Mouse (Mus musculus): ENCODE data around the gene Cdc42ep1. TPM values are rescaled to one million over a fixed set of nuclear protein-coding genes. Genes with fewer than 3 reads are reported as not detected.

Gene Cdc42ep1
- polyA plus RNA-seq, 1 experiment from 2014 or later, result 12.6 TPM

DNA sequence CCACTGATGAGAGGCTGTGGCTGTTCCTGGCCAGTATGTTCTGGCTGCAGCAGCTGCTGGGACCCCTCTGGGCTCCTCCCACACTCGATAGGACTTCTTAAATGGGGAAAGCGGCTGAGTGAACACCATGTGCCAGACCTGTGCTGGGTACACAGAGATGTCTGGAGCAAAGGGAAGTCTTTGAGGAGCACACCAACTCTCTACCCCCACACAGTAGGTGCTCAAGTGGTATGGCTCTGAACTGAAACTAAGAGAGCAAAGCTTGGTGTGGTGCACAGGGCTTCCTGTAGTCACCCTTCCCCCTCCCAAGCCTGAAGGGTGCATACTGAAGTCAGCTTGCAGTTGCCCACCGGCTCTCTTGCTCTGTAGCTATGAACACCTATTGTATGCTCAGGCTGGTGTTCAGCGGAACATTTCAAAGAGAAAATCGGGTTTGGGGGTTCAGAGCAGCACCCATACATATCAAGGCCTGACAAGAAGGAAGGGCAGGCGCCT lies 56.1 kb downstream of the Cdc42ep1 start:
- H3K4me3 ChIP-seq (ENCODE audit: low read depth, low read length), result peak overlapping the region; percentile 83; the same call in 1 of the 2 replicates
- 31% methylated on average over 6 of the region's 6 CpGs for WGBS (ENCODE audit: insufficient replicate concordance)
- H3K27ac ChIP-seq (ENCODE audit: low read depth), result peak overlapping the region; percentile 84
- H3K4me1 ChIP-seq (ENCODE audit: insufficient read depth), result peaks cover 73% of the 10 kb centered on the region
- ATAC-seq, result no peak
- no peak for DNase-seq
- no peaks in the 10 kb centered on the region for H3K9me3 ChIP-seq (ENCODE audit: low read length)
- no peaks in the 10 kb centered on the region for H3K27me3 ChIP-seq (ENCODE audit: insufficient read depth, low read length)
- peak overlapping the region; percentile 46 for H3K9ac ChIP-seq (replicated peaks)
- peak overlapping the region; percentile 99 for H3K4me2 ChIP-seq (ENCODE audit: low read depth, low read length)
- H3K36me3 ChIP-seq (replicated peaks; ENCODE audit: insufficient read depth, low read length), result peaks cover 13% of the 10 kb centered on the region
- peak; percentile 16; the same call in 1 of the 2 replicates for TF ChIP-seq EP300 (IDR thresholded peaks at IDR 0.05; ENCODE audit: low read depth)
- TF ChIP-seq CTCF (IDR thresholded peaks at IDR 0.05; ENCODE audit: low read depth), result no peak

DNA sequence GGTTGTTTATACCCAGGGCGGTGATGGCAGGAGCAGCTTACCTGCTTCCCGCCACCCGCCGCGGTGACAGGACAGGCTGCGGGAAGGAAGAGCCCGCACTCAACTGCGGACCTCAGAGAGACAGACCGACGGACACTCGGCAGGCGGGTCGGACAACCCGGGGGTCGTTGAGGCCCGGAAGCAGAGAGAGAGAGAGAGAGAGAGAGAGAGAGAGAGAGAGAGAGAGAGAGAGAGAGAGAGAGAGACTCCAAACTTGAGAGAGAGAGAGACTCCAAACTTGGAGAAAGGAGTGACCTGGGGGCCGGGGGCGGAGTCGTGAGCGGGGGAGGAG lies 57.0 kb downstream of the Cdc42ep1 start, which contains the start of gene Gm49510:
Gm49510 (plus strand) TSS at position 259 of the 331 bp plus-strand sequence.
- H3K9ac ChIP-seq (replicated peaks), result peak within 1 kb of the TSS; percentile 82
- H3K4me2 ChIP-seq (ENCODE audit: low read depth, low read length), result peak within 1 kb of the TSS; percentile 99
- DNase-seq, result no peak
- peak within 1 kb of the TSS; percentile 83 for H3K4me3 ChIP-seq (ENCODE audit: low read depth, low read length)
- TF ChIP-seq EP300 (IDR thresholded peaks at IDR 0.05; ENCODE audit: low read depth), result no peak
- TF ChIP-seq CTCF (IDR thresholded peaks at IDR 0.05; ENCODE audit: low read depth), result no peak
- no peaks in the 10 kb centered on the region for H3K9me3 ChIP-seq (ENCODE audit: low read length)
- peaks cover 65% of the 10 kb centered on the region for H3K4me1 ChIP-seq (ENCODE audit: insufficient read depth)
- no peaks in the 10 kb centered on the region for H3K27me3 ChIP-seq (ENCODE audit: insufficient read depth, low read length)
- 3% methylated on average over 20 of the region's 20 CpGs for WGBS (ENCODE audit: insufficient replicate concordance)
- H3K36me3 ChIP-seq (replicated peaks; ENCODE audit: insufficient read depth, low read length), result peaks cover 12% of the 10 kb centered on the region; the same call in 1 of the 2 replicates
- no peak for ATAC-seq
- peak within 1 kb of the TSS; percentile 84 for H3K27ac ChIP-seq (ENCODE audit: low read depth)

- H3K36me3 ChIP-seq (replicated peaks; ENCODE audit: insufficient read depth, low read length), result peaks cover 13% of the 10 kb centered on the region; the same call in 1 of the 2 replicates
- H3K4me1 ChIP-seq (ENCODE audit: insufficient read depth), result peaks cover 59% of the 10 kb centered on the region
- no peak for TF ChIP-seq EP300 (IDR thresholded peaks at IDR 0.05; ENCODE audit: low read depth)
- TF ChIP-seq CTCF (IDR thresholded peaks at IDR 0.05; ENCODE audit: low read depth), result no peak
- DNase-seq, result peak; percentile 81
- under 1% methylated on average over 42 of the region's 47 CpGs for WGBS (ENCODE audit: insufficient replicate concordance)
- H3K9ac ChIP-seq (replicated peaks), result peak within 1 kb of the TSS; percentile 82
- H3K27ac ChIP-seq (ENCODE audit: low read depth), result peak within 1 kb of the TSS; percentile 84
- peak; percentile 58 for ATAC-seq
- peak within 1 kb of the TSS; percentile 99 for H3K4me2 ChIP-seq (ENCODE audit: low read depth, low read length)
- peak within 1 kb of the TSS; percentile 83 for H3K4me3 ChIP-seq (ENCODE audit: low read depth, low read length)
- H3K27me3 ChIP-seq (ENCODE audit: insufficient read depth, low read length), result no peaks in the 10 kb centered on the region
- no peaks in the 10 kb centered on the region for H3K9me3 ChIP-seq (ENCODE audit: low read length)
Observed at GRCm38 (mm10) chr15:78899740-78900584, 57.5 kb downstream of the Cdc42ep1 start, which contains the start of gene Sh3bp1. Sh3bp1 (plus strand) TSS chr15:78899768.

Small RNAs within 50 kb of the gene (microRNA-seq; reads per million reads assigned to microRNA genes)
- gene Mir6955, result not detected

Other genes with a start within 250 kb of the Cdc42ep1 start
- gene Cyth4, start 245.6 kb upstream of the Cdc42ep1 start, polyA plus RNA-seq (2015; fragmentation: Nextera tagmentation; extraction: Ambion mirVana), result 11.5 and 13.3 TPM in 2 replicates
- gene Elfn2, start 123.9 kb upstream of the Cdc42ep1 start, polyA plus RNA-seq (2015; fragmentation: Nextera tagmentation; extraction: Ambion mirVana), result not detected in 2 replicates
- gene Mfng, start 69.1 kb upstream of the Cdc42ep1 start, polyA plus RNA-seq (2015; fragmentation: Nextera tagmentation; extraction: Ambion mirVana), result 4.7 and 4.8 TPM in 2 replicates
- gene Card10, start 39.6 kb upstream of the Cdc42ep1 start, polyA plus RNA-seq (2015; fragmentation: Nextera tagmentation; extraction: Ambion mirVana), result 1.5 and 1.8 TPM in 2 replicates
- 3.4 TPM in 2 replicates for gene Lgals2, start 12.9 kb downstream of the Cdc42ep1 start, polyA plus RNA-seq (2015; fragmentation: Nextera tagmentation; extraction: Ambion mirVana)
- gene Gga1, start 34.6 kb downstream of the Cdc42ep1 start, polyA plus RNA-seq (2015; fragmentation: Nextera tagmentation; extraction: Ambion mirVana), result 12.9 and 14.8 TPM in 2 replicates
- 0.07 TPM in 1 of 2 replicates, not detected in the other for gene Gm49510, start 57.0 kb downstream of the Cdc42ep1 start, polyA plus RNA-seq (2015; fragmentation: Nextera tagmentation; extraction: Ambion mirVana)
- gene Sh3bp1, start 57.1 kb downstream of the Cdc42ep1 start, polyA plus RNA-seq (2015; fragmentation: Nextera tagmentation; extraction: Ambion mirVana), result 7.4 and 8.2 TPM in 2 replicates
- gene Pdxp, start 71.3 kb downstream of the Cdc42ep1 start, polyA plus RNA-seq (2015; fragmentation: Nextera tagmentation; extraction: Ambion mirVana), result 1.9 and 2.1 TPM in 2 replicates
- gene Lgals1, start 84.1 kb downstream of the Cdc42ep1 start, polyA plus RNA-seq (2015; fragmentation: Nextera tagmentation; extraction: Ambion mirVana), result 93.4 and 102 TPM in 2 replicates
- 20.3 and 21.5 TPM in 2 replicates for gene Nol12, start 92.3 kb downstream of the Cdc42ep1 start, polyA plus RNA-seq (2015; fragmentation: Nextera tagmentation; extraction: Ambion mirVana)
- gene Triobp, start 105.1 kb downstream of the Cdc42ep1 start, polyA plus RNA-seq (2015; fragmentation: Nextera tagmentation; extraction: Ambion mirVana), result 11.9 and 12.7 TPM in 2 replicates
- 125 and 140 TPM in 2 replicates for gene H1f0, start 185.8 kb downstream of the Cdc42ep1 start, polyA plus RNA-seq (2015; fragmentation: Nextera tagmentation; extraction: Ambion mirVana)
- 0.08 and 0.16 TPM in 2 replicates for gene Galr3, start 199.3 kb downstream of the Cdc42ep1 start, polyA plus RNA-seq (2015; fragmentation: Nextera tagmentation; extraction: Ambion mirVana)
- gene Ankrd54, start 220.3 kb downstream of the Cdc42ep1 start, polyA plus RNA-seq (2015; fragmentation: Nextera tagmentation; extraction: Ambion mirVana), result 21.3 and 22.5 TPM in 2 replicates
- gene Eif3l, start 232.6 kb downstream of the Cdc42ep1 start, polyA plus RNA-seq (2015; fragmentation: Nextera tagmentation; extraction: Ambion mirVana), result 70.9 and 76.4 TPM in 2 replicates